Mouse (Mus musculus): ENCODE measurements around the gene 9930022D16Rik. TPM values are rescaled to one million over a fixed set of nuclear protein-coding genes. Genes with fewer than 3 reads are reported as not detected.

Gene 9930022D16Rik
- polyA plus RNA-seq, 1 experiment from 2014 or later: not detected

GRCm38 (mm10) chr11:109466987-109467386 lies 53.3 kb downstream of the 9930022D16Rik start:
- WGBS: 81% methylated on average over 8 of the region's 8 CpGs
- H3K4me1 ChIP-seq (replicated peaks): peaks cover 10% of the 10 kb centered on the region
- ATAC-seq (ENCODE audit: low read depth): no peak

GRCm38 (mm10) chr11:109468133-109468532 lies 54.4 kb downstream of the 9930022D16Rik start:
- no peak for ATAC-seq (ENCODE audit: low read depth)
- no peak overlapping the region for H3K27ac ChIP-seq (replicated peaks)
- WGBS: 88% methylated on average over 5 of the region's 5 CpGs

More at GRCm38 (mm10) chr11:109466987-109467386, 53.3 kb downstream of the 9930022D16Rik start:
- 0 out of 2 replicates have a peak, but pooled peaks cover 9% of the 10 kb centered on the region for H3K27me3 ChIP-seq
- H3K4me2 ChIP-seq: no peak overlapping the region
- H3K9me3 ChIP-seq: no peaks in the 10 kb centered on the region
- H3K36me3 ChIP-seq: peaks cover 9% of the 10 kb centered on the region; the same call in 1 of the 2 replicates
- no peak overlapping the region for H3K9ac ChIP-seq
- H3K27ac ChIP-seq (replicated peaks): no peak overlapping the region
- no peak overlapping the region for H3K4me3 ChIP-seq

More at GRCm38 (mm10) chr11:109468133-109468532, 54.4 kb downstream of the 9930022D16Rik start:
- H3K27me3 ChIP-seq: 0 out of 2 replicates have a peak, but pooled peaks cover 9% of the 10 kb centered on the region
- H3K9me3 ChIP-seq: no peaks in the 10 kb centered on the region
- no peaks in the 10 kb centered on the region for H3K36me3 ChIP-seq
- no peak overlapping the region for H3K4me3 ChIP-seq
- no peak overlapping the region for H3K9ac ChIP-seq
- H3K4me2 ChIP-seq: no peak overlapping the region
- peaks cover 16% of the 10 kb centered on the region for H3K4me1 ChIP-seq (replicated peaks)

Small RNAs within 50 kb of the gene (microRNA-seq; reads per million reads assigned to microRNA genes)
- gene Gm25540: not detected

Other genes starting within 250 kb of the 9930022D16Rik start
- 4.4 and 4.7 TPM in 2 replicates for gene Rgs9, start 115.8 kb upstream of the 9930022D16Rik start, polyA plus RNA-seq (2015; fragmentation: Nextera tagmentation; extraction: Ambion mirVana)
- 16.6 and 16.8 TPM in 2 replicates for gene Gna13, start 51.1 kb upstream of the 9930022D16Rik start, polyA plus RNA-seq (2015; fragmentation: Nextera tagmentation; extraction: Ambion mirVana)
- 49.1 and 61.1 TPM in 2 replicates for gene Amz2, start 12.0 kb downstream of the 9930022D16Rik start, polyA plus RNA-seq (2015; fragmentation: Nextera tagmentation; extraction: Ambion mirVana)
- 3.0 and 3.7 TPM in 2 replicates for gene Arsg, start 59.5 kb downstream of the 9930022D16Rik start, polyA plus RNA-seq (2015; fragmentation: Nextera tagmentation; extraction: Ambion mirVana)
- gene Slc16a6, start 59.7 kb downstream of the 9930022D16Rik start, polyA plus RNA-seq (2015; fragmentation: Nextera tagmentation; extraction: Ambion mirVana): 3.3 and 4.0 TPM in 2 replicates
- gene Wipi1, start 198.1 kb downstream of the 9930022D16Rik start, polyA plus RNA-seq (2015; fragmentation: Nextera tagmentation; extraction: Ambion mirVana): 23.4 and 24.7 TPM in 2 replicates
- 457 and 493 TPM in 2 replicates for gene Prkar1a, start 235.5 kb downstream of the 9930022D16Rik start, polyA plus RNA-seq (2015; fragmentation: Nextera tagmentation; extraction: Ambion mirVana)